Mouse (Mus musculus) neutrophil, adult 59 days (primary cell): Measurements from ENCODE around the gene Des. TPM values are rescaled to one million over a fixed set of nuclear protein-coding genes. Genes with fewer than 3 reads are reported as not detected.

ENCODE experiments used
- total RNA-seq, 2 experiments: library from RNA; stranded (reverse); gene quantifications; 1 replicate in 1 of 2; 2 replicates in 1 of 2; pipeline ENCODE4 v1.2.4; 2023

Des gene
- total RNA-seq, result under 1 TPM; 0.16 to 0.31 TPM

DNA sequence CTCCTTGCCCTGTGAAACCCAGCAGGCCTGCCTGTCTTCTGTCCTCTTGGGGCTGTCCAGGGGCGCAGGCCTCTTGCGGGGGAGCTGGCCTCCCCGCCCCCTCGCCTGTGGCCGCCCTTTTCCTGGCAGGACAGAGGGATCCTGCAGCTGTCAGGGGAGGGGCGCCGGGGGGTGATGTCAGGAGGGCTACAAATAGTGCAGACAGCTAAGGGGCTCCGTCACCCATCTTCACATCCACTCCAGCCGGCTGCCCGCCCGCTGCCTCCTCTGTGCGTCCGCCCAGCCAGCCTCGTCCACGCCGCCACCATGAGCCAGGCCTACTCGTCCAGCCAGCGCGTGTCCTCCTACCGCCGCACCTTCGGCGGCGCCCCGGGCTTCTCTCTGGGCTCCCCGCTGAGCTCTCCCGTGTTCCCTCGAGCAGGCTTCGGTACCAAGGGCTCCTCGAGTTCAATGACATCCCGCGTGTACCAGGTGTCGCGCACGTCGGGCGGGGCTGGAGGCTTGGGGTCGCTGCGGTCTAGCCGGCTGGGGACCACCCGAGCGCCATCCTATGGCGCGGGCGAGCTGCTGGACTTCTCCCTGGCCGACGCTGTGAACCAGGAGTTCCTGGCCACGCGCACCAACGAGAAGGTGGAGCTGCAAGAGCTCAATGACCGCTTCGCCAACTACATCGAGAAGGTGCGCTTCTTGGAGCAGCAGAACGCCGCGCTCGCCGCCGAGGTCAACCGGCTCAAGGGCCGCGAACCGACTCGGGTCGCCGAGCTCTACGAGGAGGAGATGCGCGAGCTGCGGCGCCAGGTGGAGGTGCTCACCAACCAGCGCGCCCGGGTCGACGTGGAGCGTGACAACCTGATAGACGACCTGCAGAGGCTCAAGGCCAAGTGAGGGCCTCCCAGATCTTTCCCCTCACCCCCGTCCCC lies at the start of gene Des:
TSS of gene Des (plus strand) at position 218 of the 920 bp plus-strand sequence.

DNA sequence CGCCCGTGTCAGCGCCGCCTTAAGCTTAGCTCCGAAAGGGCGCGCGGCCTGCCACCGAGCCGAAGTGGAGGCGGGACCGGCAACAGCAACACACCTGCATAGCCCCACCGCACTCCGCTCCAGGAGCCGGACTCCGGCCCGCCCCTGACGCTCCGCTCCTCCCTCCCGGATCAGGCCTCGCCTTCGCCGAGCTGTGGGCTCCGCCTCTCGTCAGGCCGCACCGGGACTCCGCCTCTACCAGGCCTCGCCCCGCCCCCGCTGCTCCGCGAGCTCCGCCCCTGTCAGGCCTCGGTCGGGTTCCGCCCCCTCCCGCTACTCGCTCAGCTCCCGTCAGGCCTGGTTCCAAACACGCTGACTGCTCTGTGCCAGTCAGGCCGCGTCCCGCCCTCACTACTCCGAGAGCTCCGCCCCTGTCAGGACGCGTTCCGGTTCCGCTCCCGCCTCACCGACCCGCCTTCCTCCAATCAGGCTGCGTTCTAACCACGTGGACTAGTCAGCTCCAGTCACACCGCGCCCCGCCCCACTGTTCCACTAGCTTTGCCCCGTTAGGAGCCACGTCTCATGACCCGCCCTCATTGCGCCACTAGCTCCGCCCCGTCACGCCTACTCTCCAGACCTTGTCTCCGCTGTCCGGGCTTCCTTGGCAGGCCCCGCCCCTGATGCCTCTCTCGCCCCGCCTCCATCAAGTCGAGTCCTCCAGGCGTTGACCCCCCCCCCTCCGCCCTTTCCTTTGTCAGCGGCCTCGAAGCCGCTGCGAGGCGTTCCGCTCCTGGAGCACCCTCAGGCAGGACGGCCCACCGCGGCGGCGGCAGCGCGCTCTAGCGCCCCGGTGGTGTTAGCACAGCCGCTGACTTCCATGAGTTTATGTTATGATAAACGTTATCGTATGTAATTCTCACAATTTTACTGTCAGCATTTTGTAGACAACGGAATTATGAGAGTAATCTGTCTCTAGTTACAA lies 42.6 kb upstream of the Des start, which contains the start of gene Dnpep:
TSS of gene Dnpep (minus strand) at position 750 of the 961 bp plus-strand sequence.

GRCm38 (mm10) chr1:75374950-75375936 lies 15.1 kb downstream of the Des start, which contains the start of gene Speg:
Gene Speg, plus strand, starts transcription at chr1:75375297.

Other genes starting within 250 kb of the Des start
- gene Nhej1, start 235.1 kb upstream of the Des start, total RNA-seq, result 10 to 100 TPM in 1 of 2 experiments, 1 to 10 TPM in 1; 7.5 to 10.2 TPM
- gene Slc23a3, start 226.4 kb upstream of the Des start, total RNA-seq, result 1 to 10 TPM; 1.2 to 1.5 TPM
- 100 to 1,000 TPM; 103 to 115 TPM for gene Cnppd1, start 217.6 kb upstream of the Des start, total RNA-seq
- 10 to 100 TPM; 64.6 to 70.8 TPM for gene Retreg2, start 217.6 kb upstream of the Des start, total RNA-seq
- gene Zfand2b, start 191.7 kb upstream of the Des start, total RNA-seq, result 10 to 100 TPM; 52.0 to 63.6 TPM
- gene Abcb6, start 179.9 kb upstream of the Des start, total RNA-seq, result 1 to 10 TPM; 6.7 TPM
- gene Ankzf1, start 168.2 kb upstream of the Des start, total RNA-seq, result 10 to 100 TPM; 18.8 to 20.0 TPM
- 10 to 100 TPM; 69.0 to 69.1 TPM for gene Atg9a, start 168.1 kb upstream of the Des start, total RNA-seq
- 10 to 100 TPM; 18.7 to 22.2 TPM for gene Glb1l, start 149.5 kb upstream of the Des start, total RNA-seq
- gene Stk16, start 149.5 kb upstream of the Des start, total RNA-seq, result 100 to 1,000 TPM; 127 to 139 TPM
- gene Tuba4a, start 140.5 kb upstream of the Des start, total RNA-seq, result 100 to 1,000 TPM; 415 to 449 TPM
- gene A630095N17Rik, start 128.2 kb upstream of the Des start, total RNA-seq, result not detected
- gene Dnajb2, start 123.9 kb upstream of the Des start, total RNA-seq, result 10 to 100 TPM in 1 of 2 experiments, 1 to 10 TPM in 1; 8.7 to 11.0 TPM
- gene Ptprn, start 95.8 kb upstream of the Des start, total RNA-seq, result not detected
- not detected for gene Resp18, start 81.9 kb upstream of the Des start, total RNA-seq
- gene Dnpep, start 42.3 kb upstream of the Des start, total RNA-seq, result 10 to 100 TPM; 27.7 to 32.2 TPM
- gene Speg, start 15.0 kb downstream of the Des start, total RNA-seq, result not detected
- gene Gmppa, start 75.6 kb downstream of the Des start, total RNA-seq, result 10 to 100 TPM; 38.8 to 46.6 TPM
- not detected for gene Asic4, start 90.1 kb downstream of the Des start, total RNA-seq
- gene Chpf, start 119.0 kb downstream of the Des start, total RNA-seq, result 1 to 10 TPM in 1 of 2 experiments, under 1 TPM in 1; 0.84 to 1.1 TPM
- gene Tmem198, start 119.2 kb downstream of the Des start, total RNA-seq, result under 1 TPM in 1 of 2 experiments, not detected in 1; 0.62 TPM
- under 1 TPM; 0.18 TPM for gene Obsl1, start 146.1 kb downstream of the Des start, total RNA-seq
- not detected for gene Inha, start 146.7 kb downstream of the Des start, total RNA-seq
- gene Stk11ip, start 161.2 kb downstream of the Des start, total RNA-seq, result 10 to 100 TPM; 48.3 to 51.3 TPM
- not detected for gene Slc4a3, start 185.9 kb downstream of the Des start, total RNA-seq